Mouse (Mus musculus) right cerebral cortex, postnatal 36 days (tissue): ENCODE measurements around the gene Mpg.
"Not testable (repeated sequence)": the region's sequence is repeated elsewhere in the genome, so short reads cannot be mapped to it uniquely, and the experiment has no call there.

Experiments used
- DNase-seq, 2 experiments: peaks; one replicate each; pipeline ENCODE4 v3.0.0; 2022; ENCODE audit warnings: low spot score in 2 of 2, mixed read lengths in 1 of 2

Gene Mpg

DNA sequence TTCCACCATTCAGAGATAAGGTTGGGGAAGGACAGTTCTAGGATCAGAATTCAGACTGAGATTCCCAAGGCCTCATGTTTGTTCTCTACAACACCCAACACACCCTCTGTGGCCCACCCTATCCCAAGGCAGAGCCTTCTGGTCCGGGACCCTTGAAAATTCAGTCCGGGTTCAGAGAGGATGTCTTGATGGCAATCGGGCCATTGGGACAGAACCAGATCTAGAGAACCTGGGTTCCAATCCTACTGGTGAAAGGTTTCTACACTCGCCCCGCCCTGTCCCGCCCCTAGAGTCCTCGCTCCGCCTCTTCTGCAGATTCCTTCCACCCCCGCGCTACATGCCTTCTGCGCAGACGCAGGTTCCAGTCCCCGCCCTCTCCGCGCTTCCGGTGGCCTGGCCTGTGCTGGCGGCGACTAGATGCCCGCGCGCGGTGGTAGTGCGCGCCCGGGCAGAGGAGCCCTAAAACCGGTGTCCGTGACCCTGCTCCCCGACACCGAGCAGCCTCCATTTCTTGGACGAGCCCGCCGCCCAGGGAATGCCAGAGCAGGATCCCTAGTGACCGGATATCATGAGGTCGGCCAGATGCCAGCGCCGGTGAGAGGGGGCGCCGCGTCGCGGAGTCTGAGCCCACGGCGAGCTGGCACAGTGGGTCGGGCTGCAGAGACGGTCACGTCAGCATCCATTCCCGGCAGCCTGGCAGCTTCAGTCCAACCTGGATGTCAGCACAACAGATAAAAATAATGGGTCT, at the start of gene Mpg:
TSS of gene Mpg (plus strand) at position 382 of the 748 bp plus-strand sequence.
- DNase-seq: peak; percentile 82 to 84

DNA sequence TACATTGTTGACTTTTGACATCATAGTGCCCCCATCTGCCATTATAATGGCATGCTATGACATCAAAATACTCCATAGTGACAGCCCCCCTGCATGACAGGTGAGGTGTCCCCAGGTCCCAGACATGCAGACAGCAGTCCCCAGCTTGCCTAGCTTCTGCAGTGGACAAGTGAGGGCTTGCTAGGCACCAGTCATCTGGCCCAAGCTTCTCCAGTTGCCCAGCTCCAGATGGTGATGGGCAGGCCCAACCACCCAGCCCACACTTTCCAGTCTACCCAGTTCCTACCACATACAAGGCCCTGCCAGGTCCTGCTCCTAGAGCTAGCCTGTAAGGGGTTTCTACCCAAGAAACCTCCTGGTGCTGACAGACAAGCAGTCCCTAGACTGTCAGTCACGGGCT, 47.8 kb upstream of the Mpg start:
- no peak for DNase-seq

DNA sequence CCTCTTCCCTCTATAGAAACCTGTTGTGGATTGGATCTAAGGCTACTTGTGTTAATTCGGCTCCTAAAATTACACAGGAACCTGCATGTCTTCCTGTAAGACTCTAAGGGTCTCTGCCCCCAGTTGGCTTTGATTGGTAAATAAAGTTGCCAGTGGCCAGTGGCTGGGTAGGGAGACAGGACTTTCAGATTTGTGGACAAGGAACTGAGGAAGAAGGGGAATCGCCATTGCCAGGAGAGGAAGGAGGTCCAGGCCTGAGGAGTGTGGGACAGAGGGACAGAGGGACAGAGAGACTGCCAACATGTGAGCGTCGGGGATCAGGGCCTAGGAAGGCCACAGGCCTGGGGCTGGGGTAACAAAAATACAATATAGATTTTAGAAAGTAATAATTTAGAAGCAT, 45.1 kb upstream of the Mpg start:
- no peak for DNase-seq

DNA sequence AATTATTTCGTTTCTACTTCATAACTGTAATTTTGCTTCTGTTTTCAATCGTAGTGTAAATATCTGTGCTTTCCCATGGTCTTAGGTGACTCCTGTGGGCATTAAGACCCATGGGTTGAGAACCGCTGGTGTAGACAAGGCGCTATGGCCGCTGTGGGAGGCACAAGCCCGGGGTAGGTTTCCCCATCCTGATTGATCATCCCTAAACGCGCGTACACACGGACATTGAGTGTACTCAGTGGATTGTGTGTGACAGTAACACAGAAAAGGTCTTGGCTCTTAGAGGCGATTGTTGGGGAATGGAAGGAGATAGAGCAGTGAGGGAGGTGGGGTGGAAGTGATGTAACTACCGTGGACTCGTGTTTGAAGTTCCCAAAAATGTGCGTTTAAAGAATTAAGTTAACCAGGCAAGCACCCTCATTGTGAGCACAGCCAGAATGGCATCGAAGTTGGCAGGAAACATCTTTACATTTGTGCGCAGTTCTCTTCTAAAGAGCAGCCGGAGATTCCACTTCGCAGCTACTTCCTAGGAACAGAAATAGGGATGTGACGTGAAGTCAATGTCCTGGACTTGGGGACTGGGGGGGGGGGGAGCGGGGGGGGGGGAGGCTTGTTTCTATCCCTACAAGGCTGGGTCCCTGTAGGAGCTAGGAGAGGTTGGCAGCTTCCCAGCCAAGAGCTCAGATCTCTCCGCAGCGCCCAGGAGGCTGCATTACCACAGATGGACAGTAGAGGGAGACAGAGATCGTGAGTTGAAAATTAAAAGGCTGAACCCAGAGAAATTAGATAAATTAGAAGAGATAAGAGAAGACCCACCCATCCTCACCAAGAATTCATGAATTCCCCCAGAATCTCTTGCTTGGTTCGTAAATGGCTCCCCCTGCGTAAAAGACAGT, 44.1 kb upstream of the Mpg start:
- peak; percentile 68 to 75 for DNase-seq

DNA sequence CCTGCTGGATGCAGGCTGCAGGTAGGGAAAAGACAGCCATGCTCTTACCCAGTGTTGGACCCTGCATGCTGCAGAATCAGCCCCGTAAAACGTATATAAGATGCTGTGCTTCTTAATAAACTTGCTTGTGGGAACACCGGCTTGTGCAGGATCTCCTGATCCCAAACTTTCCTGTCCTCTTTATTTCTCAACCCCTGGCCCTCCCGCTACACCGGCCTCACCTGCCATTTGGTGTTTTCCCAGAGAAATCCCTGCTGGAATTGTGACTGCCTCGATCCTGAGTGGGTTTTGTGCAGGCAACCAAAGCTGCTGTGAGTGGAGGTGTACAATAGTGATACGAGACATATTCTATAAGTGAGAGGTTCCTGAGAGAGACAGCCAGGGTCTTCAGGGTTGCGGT, 41.8 kb upstream of the Mpg start:
- no peak for DNase-seq

DNA sequence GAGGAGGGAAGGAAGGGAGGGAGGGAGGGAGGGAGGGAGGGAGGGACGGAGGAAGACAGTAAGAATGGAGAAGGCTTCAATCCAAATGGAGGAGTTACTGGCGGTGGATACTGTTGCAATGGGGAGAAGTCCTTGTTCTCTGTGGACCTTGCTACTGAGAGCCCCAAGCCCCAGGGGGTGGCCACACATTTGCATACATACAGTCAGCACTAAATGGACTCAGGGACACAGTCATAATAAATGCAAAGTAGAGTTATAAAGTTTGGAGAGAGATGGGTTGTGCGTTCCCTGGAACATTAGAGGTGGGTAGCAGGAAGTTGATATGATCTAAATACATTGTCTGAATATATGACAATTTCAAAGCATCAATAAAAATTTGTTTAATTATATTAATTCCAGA, 40.3 kb upstream of the Mpg start:
- no peak for DNase-seq

DNA sequence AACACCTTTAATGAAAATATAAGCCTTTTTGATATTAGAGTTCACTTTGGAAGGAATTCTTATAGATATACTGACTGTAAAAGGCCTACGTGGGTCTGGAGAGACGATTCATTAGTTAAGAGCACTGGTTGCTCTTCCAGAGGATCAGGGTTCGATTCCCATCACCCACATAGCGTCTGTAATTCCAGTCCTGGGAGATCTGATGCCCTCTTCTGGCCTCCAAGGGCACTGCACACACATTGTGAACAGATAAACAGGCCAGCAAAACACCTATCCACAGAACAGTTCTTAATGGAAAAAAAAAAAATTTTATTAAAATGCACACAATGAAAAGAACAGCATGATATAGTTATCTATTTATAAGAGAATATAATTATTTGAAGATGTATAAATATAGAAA, 39.0 kb upstream of the Mpg start:
- no peak for DNase-seq

DNA sequence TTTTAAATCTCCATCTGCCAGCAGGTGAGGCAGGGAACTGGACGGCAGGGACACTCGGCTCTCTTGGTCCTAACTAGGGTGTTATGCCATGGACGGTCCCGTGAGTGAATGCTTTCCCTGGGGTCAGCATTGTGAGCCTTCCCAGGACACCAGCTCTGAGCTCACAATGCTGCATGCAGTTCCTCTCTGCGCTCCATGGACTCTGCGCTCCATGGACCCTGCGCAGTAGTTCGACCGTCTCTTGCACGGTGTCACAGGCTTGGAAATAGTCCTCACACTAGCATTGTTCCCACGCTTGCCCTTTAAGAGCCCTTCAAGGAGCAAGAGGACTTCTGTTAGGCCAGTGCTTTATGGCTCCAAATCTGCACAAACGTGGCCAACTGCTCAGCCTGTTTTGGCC, 37.4 kb upstream of the Mpg start:
- DNase-seq: no peak

DNA sequence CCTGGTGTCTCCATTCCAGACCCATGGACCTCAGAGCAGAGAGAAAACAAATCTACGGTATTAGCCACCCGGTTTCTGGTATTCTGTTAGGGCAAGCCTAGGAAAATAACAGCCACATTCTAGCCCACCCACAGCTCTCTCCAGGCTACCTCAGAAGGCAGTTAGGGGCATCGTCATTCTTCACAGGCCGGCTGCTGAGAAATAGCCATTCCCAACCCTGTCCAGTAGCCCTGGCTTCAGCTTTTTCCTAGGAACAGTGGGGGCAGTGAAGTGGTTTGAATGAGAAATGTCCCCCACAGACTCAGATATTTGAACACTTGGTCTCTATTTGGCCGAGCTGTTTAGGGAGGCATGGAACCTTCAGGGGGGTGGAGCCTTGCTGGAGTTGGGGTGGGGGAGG, 36.9 kb upstream of the Mpg start:
- DNase-seq: no peak

DNA sequence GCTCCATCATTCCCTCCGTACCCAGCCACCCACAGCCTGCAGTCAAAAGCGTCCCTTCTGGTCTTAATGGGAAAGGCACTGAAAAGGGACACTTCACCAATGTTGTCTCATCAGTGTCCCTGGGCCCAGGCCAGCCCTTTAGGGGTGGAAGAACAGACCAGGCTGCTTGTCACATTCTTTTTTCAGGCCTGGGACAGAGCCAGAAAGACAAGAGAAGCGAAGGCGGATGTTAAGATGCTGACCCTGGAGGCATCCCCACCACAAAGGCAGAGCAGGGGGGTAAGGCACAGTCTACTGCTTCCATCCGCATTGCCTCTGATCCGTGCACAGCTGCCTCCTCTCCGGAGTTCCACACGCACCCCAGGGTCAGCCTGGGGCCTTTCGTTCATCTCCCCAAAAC, 36.2 kb upstream of the Mpg start:
- DNase-seq: no peak

DNA sequence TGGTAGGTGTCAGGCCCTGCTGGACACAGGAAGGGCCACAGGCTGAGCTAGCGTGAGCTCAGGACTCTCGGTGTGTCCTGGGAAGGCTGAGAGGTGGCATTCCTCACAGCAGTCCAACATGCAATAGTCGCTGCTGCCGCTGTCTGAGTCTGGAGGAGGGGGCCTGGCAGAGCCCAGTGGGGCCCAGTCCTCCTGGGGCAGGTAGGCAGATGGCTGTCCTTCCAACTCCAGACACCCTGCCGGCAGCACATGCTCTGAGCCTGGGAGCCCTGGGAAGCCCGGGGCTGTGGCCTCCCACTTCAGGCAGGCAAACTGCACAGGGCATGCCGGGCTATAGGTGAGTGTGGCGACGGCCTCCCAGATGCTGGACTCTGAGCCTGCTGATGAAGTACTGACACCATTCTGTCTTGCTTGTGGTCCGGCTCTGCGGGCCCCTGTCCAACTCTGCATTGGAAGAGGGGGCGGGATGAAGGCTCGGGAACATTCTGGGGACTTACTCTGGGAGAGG, 35.6 kb upstream of the Mpg start:
- no peak for DNase-seq

DNA sequence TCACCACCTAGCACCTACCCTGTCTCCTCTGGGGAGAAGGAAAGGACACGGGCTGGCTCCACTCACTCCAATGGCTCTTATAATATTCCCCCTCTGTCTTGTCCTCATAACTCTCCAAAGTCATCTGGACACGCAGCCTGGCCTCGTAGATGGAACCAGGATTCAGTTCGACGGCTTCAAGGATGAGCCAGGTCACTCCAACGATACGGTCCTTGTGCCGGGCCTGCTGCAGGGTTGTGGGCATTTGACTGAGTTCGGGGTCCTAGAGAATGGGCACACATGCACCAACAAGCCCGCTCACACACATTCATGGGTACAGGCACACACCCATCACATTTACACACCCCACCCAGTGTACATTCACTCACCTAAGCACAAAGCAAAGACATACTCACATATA, 33.1 kb upstream of the Mpg start:
- DNase-seq: no peak

DNA sequence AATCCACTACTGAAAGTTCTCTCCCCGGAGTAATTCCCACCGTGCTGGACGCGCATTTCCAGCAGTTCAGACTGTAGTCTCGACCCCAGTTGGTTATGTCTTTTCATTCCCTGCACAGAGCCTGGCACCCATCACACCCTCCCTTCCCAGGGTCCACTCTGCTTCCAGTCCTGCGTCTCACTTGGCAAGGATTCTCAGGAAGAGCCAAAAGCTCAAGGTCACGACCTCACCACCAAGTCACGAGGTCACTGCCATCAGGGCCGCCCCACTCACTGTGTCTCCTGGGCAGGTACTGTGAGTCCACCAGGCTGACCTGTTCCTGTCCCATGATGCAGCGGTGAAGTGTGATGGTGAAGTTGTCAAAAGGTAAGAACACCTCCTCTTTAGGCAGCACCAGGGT, 32.2 kb upstream of the Mpg start:
- DNase-seq: no peak

DNA sequence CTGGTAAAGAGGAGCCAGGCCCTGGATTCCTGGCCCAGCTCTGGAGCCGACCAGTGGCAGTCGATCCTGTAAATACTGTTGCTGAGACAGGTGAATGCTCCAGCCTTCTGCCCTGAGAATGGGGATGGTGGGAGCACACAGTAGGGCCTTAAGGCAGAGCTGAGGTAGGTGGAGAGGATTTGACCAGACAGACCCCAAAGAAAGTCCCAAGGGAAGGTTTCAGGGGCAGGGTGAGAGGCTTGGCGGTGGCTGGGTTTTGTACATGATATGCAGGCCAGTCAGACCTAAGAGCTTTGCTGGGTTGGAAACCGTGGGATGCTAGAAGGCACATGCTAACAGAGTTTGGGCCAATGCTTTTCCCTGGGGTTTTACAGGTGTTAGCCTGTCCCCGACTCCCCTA, 31.7 kb upstream of the Mpg start:
- no peak for DNase-seq

DNA sequence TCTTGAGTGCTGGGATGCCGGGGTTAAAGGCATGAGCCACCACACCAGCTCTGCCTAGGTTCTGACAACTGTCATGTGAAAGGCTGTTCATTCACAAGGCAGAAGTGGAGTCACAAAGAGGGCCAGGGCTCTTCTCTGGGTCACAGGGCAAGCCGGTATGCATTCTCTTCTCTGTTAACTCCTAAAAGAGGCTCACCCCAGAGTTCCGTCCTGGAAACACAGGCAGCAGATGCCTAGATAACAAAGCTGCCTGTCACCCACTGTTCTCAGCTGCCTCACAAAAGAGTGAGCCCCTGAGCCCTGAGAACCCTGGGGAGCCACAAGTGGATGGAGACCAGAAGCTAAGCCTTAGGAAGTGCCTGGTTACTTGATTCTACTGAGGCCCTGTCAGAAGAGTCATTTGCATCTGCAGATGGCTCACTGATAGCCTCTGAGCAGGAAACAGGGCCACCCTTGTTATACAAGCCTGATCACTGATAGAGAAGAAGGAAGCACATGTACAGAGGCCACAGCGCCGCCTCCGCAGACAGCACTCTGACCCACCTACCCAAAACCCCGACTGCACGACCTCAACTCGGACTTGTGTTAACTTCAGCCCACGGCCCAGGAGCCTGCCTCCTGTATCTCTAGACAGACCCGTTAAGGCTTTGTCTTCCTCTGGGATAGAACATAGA, 30.3 kb upstream of the Mpg start:
- DNase-seq: no peak

DNA sequence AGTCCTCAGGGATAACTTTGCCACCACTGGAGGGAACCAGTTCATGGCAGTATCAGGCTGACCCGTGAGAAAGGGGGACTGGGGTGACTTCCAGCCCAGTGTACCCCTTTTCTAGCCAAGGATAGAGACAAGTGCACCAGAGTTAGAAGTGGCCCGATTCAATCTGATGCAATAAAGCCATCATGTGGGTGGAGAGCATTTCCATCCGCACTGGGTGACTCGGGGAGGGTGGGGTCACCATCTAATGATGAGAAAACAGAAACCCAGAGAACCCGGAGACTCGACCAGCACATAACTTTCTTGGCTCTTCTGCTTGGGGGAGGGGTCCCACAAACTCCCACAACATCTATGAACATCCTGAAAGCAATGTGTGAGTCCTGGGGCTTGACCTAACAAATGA, 29.6 kb upstream of the Mpg start:
- DNase-seq: no peak

DNA sequence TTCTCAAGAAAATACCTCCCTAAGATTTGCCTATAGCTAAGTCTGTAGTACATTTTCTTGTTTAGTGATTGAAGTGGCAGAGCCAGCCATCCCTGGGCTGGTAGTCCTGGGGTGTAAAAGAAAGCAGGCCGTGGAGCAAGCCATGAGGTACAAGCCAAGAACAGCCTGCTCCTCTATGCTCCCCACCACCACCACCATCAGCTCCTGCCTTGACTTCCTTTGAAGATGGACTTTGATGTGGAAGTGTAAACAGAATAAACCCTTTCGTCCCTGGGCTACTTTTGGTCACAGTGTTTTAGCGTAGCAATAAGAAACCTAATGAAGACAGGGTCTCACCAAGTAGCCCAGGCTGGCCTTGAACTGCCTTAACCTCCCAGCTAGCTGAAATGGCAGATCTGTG, 28.5 kb upstream of the Mpg start:
- no peak for DNase-seq

DNA sequence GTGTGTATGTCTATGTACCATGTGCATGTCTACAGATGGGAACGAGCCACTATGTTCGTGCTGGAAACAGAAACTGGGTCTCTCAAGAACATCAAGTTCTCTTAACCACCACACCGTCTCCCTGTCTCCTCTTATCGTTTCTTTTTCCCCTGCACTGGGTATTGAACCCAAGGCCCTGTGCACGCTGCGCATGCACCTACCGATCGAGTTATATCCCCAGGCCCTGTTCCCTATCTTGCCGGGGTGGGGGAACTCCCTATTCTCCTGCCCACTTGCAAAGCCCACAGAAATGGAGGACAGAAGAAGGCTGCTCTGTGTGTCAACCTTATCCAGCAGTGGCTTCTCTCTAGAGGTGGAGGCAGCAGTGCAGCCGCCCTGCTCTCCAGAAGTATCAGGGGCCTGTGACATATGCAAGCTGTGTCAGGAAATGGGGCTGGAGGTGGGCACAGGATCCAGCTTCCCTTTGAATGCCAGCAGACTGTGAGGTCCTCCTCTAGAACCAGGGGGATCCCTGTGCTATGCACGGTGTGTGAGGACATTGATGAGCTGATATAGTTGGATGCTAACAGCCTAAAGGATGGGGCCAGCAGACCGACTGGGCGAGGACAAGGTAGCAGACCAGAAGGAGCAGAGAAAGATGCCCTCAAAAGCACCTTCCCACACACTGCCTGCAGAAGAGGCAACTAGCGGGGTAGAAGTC, 27.9 kb upstream of the Mpg start:
- no peak for DNase-seq

DNA sequence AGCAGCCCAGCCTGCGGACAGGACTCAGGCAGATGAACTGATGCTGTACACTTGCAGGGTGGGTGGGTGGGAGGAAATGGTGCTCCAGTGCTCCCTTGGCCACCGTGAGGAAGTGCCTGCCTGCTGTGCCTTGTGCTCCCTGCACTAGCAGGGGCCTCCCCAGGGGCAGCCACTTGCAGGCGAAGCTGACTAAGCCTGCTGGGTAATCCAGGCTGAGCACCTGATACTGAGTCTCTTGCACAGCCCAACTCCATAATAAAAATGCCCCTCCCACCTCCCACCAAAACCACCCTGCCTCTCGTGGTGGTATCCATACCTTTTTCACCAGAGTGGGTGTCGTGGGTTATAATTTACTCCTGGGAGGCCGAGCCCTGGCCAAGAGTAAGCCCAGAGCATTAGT, 27.1 kb upstream of the Mpg start:
- no peak for DNase-seq

DNA sequence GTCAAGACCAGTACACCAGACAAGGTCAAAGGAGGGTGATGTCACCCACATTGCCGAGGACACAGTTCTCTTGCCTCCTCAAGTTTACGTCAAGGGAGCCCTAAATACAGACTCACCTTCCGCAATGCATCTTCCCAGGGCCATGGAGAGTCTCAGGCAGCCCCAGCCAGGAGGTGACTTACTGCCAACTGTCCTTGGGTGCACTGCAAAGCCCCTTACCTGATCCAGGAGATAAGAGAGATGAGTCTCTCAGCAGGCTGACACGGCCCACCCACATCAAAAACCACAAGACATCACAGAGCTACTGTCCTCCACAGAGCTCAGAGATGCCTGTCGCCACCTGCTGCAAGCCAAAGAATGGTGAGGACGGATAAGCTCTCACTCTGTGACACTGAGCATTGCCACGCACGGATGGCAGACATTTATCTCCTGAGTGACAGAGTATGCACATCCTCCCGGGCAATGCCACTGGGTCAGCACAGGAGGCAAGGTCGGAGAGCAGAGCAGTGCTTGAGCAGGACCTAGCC, 26.2 kb upstream of the Mpg start, which contains the start of gene Il9r:
TSS of gene Il9r (minus strand) at position 205 of the 527 bp plus-strand sequence.
- no peak for DNase-seq

DNA sequence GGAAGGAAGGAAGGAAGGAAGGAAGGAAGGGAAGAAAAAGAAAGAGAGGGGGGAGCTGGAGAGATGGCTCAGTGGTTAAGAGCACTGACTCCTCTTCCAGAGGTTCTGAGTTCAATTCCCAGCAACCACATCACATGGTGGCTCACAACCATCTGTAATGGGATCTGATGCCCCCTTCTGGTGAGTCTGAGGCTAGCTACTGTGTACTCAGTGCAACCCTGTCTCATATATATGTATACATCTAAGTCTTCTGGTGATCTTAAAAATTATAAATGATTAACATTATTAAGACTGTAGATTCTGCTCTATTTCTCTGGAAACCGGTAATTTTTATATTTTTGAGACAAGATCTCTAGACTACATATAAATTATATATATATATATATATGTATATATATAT, 25.3 kb upstream of the Mpg start:
- DNase-seq: not testable (repeated sequence)
